Mouse (Mus musculus) erythroblast, embryonic 14.5 days (primary cell): ENCODE data around the gene 4931406C07Rik.

Source experiments
- GATA1 ChIP-seq: IDR thresholded peaks from 2 replicates; pipeline ENCODE4 v1.6.1; 2012; ENCODE audit warnings: low read length, inconsistent platforms, mixed read lengths
- TAL1 ChIP-seq: IDR thresholded peaks from 3 replicates; pipeline ENCODE4 v1.6.1; 2012; ENCODE audit warnings: low read length, inconsistent platforms, mixed read lengths

GRCm38 (mm10) chr9:15318170-15318742 is 12.0 kb upstream of the 4931406C07Rik start:
- no peak for TF ChIP-seq GATA1
- no peak for TF ChIP-seq TAL1
